Mouse (Mus musculus): ENCODE data around the gene Zdhhc19.

Gene Zdhhc19

DNA sequence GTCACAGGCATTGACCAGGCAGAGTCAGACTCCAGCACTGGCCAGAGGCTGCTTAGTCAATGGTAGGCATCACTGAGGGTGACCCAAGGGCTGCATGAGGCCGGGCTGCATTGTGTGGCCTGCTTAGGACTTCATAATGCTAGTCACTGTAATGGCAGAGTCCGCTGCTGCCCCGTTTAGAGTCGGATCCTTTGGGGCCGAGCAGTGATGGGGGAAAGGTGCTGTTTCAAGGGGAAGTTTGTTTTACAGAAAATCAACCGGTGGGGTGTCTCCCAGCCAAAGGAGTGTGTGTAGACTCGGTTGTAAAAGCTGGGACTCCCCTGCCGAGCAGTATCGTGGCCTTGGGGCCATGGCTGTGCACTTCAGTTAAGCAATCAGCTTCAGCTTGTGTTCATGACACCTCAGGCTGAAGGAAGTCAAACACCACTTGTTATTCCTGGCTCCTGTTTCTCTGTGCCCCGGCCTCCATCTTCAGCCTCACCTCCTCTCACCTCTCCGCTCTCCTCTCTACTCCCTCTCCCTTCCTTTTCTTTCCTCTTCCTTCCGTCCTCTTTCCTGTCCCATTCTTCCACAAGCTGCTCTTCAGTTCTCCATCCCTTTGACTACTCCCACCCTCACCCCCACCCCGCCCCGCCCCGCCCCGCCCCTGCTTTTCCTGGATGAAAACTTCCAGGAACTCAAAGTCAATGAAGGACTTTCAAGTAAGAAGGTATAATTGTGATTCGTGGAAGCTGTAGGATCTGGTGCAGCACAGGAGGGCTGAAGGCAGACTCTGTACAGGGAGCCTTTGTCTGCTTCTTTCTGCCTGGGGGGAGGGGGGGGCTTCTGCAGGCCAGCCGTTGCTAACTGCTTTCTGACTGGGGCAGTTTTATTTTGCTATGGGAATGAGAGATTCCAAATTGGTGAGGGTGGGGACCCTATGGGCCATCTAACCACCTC, 14.6 kb downstream of the Zdhhc19 start:
- in situ Hi-C loops (cut with MboI; ENCODE audit: unreplicated experiment in 2 of 2) = loop anchor here in 1 of 2 experiments (5.0 kb wide), 1 partner anchor 102 kb away; no protein-coding TSS in a partner anchor

DNA sequence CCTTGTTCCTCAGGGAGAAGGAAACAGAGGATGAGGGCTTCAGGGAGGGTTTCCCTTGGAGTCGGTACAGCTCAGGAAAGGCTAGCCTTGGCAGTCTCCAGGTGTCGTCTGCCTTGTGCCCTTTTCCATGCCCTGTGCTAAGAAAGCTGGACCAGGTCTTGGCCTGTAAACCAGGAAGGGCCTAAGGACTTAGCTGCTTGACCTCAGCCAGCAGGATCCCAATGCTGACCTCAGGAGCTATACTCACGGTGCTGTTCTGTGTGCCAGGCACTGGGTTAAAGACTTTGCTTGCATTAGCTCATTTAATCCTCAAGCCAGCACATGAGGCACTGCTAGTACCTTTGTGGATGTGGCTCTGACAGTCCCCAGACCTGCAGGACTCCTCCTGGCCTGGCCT, 15.3 kb downstream of the Zdhhc19 start:
- in situ Hi-C loops (cut with MboI; ENCODE audit: unreplicated experiment in 2 of 2) = loop anchor here in 1 of 2 experiments (5.0 kb wide), 1 partner anchor 101 kb away; no protein-coding TSS in a partner anchor

DNA sequence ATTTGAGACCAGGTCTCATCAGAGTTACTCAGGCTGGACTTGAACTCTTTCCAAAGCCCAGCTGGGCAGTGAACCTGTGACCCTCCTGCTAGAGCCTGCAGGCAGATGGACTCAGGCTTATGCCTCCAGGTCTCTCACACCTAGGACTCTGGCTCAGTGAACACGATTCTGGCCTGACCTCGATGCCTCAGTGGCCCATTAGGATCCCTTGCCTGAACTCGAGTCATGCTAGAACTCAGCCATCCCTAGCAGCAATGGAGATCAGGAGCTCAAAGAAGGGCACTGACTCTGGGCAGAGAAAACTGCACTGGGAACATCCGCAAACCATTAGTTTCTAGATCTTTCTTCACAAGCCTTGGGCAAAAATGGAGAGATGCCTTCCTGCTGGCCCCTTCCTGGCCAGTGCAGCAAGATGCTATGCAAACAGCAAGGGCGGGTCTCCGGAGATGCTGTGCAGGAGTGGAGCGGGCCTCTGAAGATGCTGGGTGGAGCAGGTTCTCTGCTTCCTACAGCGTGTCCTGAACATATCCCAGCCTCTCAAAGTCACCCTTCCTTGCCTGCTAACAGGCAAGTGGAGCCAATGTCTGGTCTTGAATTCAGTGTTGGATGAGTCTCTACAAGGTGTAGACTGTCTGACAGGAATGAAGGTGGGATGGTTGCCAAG, 15.9 kb downstream of the Zdhhc19 start:
- in situ Hi-C loops (cut with MboI; ENCODE audit: unreplicated experiment in 2 of 2) = loop anchor here in 1 of 2 experiments (5.0 kb wide), 1 partner anchor 100 kb away; no protein-coding TSS in a partner anchor

DNA sequence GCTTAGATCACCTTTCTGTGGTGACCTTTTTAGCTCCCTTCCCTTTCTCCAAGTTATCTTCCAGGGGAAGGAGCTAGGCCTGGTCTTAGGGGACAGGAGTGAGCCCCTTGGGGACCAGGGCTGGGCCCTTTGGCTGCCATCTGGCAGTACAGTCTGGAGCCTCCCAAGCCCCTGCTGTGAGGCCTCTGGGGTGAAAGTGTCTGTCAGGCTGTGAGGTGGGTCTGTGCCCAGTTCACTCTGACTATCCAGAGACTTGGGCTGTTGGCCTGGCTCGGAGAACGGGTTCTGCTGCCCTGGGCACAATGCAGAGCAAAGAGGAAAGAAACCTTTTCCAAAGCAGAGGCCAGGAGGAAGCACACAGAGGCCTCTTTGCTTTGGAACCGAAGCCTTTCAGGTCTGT, 16.9 kb downstream of the Zdhhc19 start:
- in situ Hi-C loops (cut with MboI; ENCODE audit: unreplicated experiment in 2 of 2) = loop anchor here in 1 of 2 experiments (5.0 kb wide), 1 partner anchor 99 kb away; no protein-coding TSS in a partner anchor

DNA sequence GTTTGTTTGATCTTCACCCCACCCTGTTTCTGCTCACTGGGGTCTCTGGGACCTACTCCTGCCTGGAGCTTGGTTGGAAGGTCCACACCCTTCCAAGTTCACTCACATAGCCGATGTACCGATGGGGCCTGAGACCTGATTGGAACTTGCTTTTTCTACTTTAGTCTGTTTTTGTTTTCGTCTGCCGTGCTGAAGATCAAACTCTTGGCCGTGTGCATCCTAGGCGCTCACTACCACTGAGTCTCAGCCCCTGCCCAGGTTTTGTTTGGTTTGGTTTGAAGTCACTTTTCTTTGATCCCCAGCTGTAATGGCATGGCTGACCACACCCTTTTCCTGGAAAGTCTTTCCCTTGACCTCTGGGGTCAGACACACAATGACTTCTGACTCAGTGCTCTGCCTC, 17.3 kb downstream of the Zdhhc19 start:
- in situ Hi-C loops (cut with MboI; ENCODE audit: unreplicated experiment in 2 of 2) = loop anchor here in 1 of 2 experiments (5.0 kb wide), 1 partner anchor 99 kb away; no protein-coding TSS in a partner anchor

DNA sequence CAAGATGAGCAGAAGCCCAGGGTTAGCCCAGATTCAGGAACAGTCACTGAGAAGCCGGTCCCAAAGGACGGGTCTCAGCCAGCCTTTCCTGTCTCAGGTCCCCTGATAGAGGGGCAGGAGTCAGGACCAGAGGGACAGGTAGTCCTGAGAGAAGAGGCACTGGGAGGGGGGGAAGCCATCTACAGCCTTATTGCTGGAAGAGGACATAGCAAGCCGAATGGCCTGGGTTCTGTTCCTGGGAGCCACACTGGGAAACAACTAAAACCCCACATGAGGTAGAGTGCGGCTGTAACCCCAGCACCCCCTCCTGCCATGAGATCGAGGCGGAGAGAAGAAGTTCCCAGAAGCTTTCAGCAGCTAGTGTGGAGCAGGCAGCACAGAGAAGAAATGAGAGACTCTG, 17.9 kb downstream of the Zdhhc19 start:
- in situ Hi-C loops (cut with MboI; ENCODE audit: unreplicated experiment in 2 of 2) = loop anchor here in 1 of 2 experiments (5.0 kb wide), 1 partner anchor 98 kb away; no protein-coding TSS in a partner anchor

DNA sequence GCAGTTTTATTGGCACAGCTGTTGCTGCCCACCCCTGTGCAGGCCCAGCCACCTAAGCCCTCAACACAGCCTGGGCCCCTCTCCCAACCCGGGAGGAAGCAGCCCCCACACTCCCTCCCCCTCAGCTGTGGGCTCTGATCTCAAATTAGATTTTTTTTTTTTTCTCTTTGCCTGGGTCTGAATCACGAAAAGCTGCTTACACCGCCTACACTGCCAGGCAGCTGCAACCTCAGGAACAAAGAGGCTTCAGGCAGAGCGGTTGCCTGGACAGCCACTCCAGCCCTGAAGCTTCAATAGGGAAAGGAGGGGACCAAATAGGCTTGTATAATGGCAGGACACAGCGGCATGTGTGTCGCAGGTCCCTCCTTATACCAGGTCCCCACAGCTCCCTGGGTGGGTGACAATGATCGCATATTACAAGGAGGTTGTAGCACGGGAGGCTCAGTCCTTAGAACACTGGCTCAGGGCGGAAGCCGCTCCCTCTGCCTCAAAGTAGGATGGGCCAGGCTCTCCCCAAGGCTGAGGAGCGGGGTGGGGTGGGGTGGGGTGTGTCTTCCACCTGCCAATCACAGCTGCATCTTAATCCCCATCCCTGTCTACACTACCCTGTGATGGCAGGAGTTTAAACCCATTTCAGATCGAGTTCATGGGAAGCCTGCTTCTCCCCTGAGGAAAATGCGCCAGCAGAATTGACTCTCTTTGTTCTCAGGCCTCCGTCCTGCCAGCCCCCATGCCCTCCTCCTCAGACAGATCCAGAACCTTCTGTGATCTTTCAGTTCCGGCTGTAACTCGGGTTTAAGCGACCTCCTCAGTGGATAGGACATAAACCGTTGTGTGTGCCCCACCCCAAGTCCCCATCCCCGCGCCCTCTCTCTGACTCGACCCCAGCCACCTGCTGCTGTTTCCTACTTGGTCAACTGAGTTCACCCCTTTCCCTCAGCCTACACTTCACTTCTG, 20.2 kb downstream of the Zdhhc19 start:
- in situ Hi-C loops (cut with MboI; ENCODE audit: unreplicated experiment in 2 of 2) = loop anchor here in 1 of 2 experiments (5.0 kb wide), 1 partner anchor 96 kb away; no protein-coding TSS in a partner anchor

DNA sequence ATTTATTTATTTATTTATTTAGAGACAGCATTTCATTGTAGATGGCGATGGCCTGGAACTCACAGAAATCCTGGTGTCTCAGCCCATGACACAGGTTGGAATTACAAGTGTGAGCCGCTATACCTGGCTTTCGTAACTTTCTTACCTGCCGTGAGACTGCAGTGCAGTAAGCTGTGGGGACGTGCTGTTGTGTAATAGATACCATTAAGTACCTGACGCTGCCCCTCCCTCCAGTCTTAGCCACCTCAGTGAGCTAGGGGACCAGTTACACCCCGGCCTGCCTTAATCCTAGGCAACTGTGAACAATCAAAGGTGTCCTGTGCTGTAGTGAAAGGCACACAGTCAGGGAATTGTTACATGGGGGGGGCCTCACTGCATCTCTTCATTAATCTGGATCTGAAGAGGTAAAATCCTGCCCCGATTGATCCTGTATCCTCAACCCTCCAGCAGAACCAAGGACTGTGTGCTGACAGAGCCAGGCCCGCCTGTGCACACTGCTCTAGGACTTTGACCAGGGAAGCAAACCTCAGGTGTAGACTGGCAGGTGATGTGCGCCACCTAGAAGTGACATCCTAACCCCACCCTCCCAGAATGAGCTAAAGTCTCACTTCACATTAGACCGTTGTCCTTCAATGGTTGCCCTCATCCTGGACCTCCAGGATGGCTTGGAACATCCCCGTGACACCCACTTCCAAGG, 21.9 kb downstream of the Zdhhc19 start:
- in situ Hi-C loops (cut with MboI; ENCODE audit: unreplicated experiment in 2 of 2) = loop anchor here in 1 of 2 experiments (5.0 kb wide), 1 partner anchor 94 kb away; no protein-coding TSS in a partner anchor

DNA sequence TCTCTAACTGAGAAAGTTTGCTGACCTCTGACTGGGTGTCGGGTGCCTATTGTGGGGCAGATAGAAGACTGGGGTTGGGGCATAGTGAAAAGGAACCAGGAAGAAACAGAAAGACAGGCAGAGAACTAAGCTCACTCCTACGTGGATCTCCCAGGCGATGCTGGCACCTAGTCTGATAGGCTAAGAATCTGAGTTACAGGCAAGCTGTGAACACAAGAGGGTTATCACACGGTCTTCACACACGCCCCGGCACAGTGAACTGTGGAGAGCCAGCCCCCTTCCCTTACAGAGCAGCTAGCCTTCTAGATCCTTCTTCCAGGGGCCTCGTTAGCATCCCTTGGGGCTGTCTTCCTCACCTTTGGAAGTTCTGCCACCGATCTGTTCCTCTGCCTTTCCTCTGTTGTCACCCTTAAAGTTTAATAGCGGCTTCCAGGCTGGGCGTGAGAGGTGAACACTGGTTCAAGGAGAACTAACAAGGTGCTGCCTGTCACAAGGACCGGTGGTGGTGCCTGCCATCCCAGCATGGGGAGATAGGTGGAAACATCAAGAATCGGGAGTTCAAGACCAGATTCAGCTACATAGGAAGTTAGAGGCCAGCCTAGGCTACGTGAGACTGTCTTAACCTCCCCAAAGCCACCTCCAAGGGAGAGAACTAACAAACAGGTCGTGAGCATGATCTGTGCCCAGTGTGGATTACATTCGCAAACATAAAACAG, 23.7 kb downstream of the Zdhhc19 start:
- in situ Hi-C loops (cut with MboI; ENCODE audit: unreplicated experiment in 2 of 2) = loop anchor here in 1 of 2 experiments (5.0 kb wide), 1 partner anchor 92 kb away; no protein-coding TSS in a partner anchor

DNA sequence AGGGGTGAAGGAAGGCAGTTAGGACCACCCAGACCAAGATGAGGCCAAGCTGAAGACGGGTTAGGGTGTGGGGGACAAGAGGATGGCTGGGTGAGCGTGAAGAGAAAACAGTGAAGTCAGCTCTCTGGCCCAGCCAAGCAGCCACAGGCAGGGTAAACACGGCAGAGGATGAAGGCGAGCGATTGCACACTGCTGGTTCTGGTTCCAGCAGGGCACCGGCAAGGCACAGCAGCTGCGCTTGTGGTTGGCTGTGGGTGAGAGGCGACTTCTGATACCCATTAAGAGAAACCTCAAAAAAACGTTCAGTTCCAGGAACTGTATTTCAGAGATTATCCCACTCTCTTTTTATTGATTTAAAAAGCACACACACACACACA, 24.3 kb downstream of the Zdhhc19 start:
- in situ Hi-C loops (cut with MboI; ENCODE audit: unreplicated experiment in 2 of 2) = no loop called here

DNA sequence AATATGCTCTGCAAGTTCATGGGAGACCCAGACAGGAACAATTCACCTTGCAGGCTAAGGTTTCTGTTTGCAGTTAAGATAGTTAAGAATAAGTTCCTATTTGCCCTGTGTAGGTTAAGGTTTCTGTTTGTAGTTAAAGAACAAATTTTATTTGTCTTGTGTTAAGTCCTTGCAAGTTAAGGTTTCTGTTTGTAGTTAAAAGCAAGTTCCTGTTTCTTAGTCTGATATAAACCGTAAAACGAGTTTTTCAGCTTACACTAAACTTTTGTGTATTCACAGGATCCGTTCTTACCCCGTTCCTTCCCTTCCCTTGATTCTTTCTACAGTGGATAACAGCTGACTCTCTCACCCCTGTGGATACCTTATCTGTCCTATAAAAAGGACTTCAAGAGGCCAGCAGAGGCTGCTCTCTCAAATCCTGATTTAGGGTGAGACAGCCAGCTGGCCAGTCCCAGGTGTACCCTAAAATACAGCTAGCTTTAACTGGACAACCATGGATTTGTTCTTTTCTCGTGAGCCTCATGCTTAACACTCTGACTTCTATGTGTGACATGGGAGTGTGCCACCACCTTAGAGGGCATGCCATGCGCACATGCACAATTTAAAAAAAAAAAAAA, 26.6 kb downstream of the Zdhhc19 start:
- in situ Hi-C loops (cut with MboI; ENCODE audit: unreplicated experiment in 2 of 2) = no loop called here

DNA sequence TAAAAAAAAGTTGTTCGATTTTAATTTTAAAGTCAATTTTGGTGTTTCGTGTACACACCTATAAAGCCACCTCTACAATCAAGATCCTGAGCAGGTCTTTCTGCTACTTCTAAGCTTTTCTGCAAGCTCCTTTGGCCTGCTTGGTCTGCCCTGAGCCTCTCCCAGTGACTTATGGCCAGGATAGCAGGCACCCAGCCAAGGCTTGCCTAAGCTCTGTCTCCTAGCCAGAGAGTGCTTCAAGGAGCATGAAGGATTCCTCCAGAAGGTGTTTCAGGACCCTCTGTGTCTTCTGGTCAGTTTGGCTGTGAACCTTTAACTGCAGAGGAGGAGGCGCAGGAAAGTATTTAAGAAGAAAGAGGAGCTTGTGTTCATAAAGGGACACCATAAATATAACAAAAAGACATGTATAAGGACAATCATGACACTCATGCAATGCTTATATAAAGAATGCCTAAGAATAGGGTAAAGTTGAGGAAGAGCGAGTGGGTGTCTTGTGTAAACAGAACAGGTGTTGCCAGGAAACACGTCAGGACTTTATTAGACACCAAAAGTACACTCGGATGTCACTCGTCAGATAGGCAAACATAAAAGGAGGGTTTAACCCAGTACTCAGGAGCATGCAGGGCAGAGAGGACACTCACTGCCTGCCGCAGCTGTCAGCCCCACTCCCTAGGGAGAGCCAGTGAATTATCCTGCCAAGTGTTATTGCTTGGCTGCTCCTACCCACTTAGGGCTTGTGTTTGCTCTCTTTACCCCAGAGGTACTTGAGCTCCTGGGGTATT, 27.6 kb downstream of the Zdhhc19 start:
- in situ Hi-C loops (cut with MboI; ENCODE audit: unreplicated experiment in 2 of 2) = no loop called here

DNA sequence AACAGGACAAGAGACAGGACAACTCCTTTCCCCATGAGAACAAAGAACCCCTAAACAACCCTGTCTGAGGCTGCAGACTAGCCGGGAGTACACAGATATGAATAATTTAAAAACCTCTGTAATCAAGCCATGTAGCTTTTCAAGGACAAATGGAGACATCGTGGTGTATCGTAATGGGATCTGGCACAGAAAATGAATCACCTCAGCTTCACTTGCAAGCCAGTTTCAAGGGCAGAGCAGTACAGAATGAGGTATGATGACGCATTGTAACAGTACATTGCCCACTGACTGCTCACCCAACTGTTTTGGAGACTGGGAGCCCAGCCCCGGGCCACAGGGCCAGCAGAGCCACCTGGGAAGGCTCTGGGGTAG, 28.2 kb downstream of the Zdhhc19 start:
- in situ Hi-C loops (cut with MboI; ENCODE audit: unreplicated experiment in 2 of 2) = no loop called here

DNA sequence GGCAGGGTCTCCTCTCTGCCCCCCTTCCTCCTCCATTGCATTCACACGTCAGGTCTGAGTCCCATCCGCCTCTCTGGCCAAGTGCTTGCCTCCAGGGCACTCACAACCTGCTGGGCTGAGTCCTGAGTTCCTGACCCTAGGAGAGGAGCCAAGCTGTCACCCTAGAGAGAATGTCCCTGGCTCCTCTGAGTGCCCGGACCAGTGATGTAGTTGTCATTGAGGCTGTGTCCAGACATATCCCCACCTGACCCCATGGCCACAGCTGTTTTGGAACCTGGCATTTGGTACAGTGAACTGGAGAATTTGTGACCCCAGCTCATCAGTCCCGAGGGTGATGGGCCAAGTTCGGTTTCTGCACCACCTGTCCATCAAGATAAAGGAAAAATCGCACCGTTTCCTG, 30.8 kb downstream of the Zdhhc19 start:
- in situ Hi-C loops (cut with MboI; ENCODE audit: unreplicated experiment in 2 of 2) = no loop called here

DNA sequence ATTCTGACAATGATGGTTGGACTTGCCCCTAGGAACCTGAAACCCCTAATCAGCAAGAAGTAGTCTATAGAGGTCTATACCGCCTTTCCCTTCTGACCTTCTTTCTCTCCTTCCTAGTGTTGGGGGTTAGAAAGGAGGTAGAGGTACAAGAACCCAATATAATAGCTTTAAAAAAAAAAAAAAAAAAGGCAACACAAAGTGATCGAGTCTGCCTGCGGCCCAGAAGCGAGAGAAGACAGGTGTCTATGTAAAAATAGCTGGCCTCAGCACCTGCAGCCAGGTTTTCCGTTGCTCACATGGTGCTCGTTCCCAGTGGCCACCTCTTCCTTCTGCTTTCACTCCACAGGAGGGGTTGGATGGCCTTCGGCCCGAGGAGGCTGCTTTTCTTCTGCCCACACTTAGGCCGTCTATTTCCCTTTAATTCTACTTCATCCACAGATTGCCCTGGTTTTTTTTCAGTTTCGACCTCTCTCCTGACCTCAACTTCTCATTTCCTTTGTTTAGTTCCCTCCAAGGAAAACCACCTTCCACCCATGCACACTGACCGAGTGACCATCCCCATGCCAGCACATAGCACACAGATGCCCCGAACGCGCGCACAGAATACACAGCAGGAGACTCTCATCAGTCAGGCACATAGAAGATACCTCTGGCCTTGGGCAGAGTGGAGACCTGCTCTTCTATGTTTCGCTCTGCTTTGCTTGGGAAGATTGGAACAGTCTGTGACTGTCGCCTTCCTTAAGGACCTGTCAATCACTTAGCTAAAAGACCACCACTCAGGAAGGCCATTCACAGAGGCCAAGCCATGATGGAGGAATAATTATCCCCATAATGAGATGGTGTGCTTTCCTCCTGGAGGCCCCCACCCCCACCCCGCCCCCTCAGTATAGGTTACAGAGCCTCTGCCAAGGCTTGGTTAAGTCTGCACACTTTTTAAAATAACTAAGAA, 37.1 kb downstream of the Zdhhc19 start:
- in situ Hi-C loops (cut with MboI; ENCODE audit: unreplicated experiment in 2 of 2) = no loop called here

DNA sequence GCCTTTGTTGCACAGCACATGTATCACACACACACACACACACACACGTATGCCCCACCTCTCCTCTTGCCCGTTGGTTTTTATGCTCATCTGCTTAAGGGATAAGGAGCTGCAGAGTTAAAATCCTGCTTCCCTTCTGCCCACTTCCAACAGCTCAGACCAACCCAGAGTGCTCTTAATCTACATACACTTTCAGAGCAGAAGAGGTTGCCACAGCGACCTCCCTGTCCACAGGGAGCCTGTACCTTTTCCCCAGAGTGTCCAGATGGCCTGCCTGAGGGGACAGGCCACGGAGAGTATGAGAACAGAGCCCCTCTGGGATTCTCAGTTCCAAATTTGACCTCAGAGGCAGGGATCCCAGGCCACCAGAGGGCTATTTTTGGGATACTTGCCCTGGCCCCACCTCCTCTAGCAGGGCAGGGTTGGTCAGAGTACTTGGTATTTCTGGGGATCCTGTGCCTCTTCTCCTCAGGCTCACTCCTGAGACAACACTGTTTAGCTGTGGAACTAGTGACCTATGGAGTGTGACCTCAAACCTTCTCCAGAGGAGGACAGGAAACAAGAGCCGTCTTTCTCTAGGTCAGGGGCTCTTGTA, 39.2 kb downstream of the Zdhhc19 start:
- in situ Hi-C loops (cut with MboI; ENCODE audit: unreplicated experiment in 2 of 2) = no loop called here

All from v-Abl transformed pro-B cells (cell line).